Mouse (Mus musculus): ENCODE measurements around the gene Mrps5.

The Mrps5 gene

DNA sequence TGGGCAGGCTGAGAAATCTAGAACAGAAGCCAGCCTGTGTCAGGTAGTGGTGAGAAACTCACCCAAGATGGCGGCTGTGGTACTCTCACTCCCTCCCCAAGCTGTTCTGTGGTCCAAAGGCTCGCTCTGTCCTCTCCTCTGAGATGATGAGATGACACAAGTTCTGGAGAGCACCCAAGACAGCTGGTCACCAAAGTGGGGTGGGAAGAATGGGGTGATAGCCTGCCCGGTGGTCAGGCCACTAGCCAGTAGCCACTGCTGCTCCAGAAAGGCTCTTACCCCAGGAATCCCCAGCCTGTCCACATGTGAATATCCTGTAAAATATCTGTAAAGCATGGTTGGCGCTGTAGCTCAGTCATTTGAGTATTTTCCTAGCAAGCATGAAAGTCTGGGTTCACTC is 25.3 kb downstream of the Mrps5 start:
- DNase-seq (ENCODE audit: low read depth in 2 of 2, low spot score in 2 of 2), result no peak

DNA sequence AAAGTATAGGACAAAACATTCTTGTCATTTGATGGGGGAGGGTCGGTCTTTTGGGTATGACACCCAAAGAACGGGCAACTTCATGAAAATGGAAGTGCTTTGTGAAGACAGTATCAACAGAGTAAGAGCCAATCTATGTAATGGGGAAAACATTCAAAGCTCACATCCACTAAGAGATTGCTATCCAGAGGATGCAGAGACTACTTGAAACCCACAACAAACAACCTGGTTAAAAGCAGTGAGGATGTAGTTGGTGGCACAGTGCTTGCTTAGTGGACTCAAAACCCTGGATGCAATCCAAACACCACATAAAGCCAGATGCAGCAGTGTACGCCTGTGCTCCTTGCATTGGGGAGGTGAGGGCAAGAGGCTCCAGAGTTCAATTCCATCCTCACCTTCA is 32.3 kb downstream of the Mrps5 start:
- peak in 1 of 2 experiments; percentile 21 for DNase-seq (ENCODE audit: low read depth in 2 of 2, low spot score in 2 of 2)

DNA sequence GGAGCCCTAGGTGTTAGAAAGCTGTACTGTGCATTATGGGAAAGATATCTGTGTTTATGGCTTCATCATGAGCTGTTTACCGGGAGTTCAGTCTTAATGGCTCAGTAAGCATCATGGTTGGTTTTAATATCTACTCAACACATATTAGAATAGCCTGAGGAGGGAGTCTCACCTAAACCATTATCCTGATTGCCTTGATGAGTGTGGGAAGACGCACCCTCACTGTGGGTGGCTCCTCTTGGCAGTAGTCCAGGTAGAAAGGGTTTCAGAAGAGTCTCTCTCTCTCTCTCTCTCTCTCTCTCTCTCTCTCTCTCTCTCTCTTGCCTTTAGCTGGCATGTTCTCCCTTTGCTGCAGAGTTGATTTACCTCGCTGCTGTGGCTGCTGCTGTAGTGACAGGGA is 35.0 kb downstream of the Mrps5 start:
- no peak for DNase-seq (ENCODE audit: low read depth in 2 of 2, low spot score in 2 of 2)

DNA sequence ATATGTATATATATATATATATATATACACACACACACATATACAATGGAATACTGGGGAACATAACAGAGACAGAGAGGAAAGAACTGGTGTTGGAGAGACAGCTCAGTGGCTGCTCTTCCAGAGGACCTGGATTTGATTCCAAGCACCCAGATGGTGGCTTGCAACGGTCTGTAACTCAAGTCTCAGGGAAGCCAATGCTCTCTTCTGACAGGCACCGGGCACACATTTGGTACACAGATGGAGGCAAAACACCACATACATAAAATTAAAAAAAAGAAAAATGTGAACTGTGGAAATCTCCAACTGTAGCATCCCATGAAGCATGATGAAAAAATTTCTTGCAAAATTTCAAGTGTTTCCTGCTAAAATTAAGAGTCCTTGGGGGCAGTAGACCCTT is 37.8 kb downstream of the Mrps5 start:
- no peak for DNase-seq (ENCODE audit: low read depth in 2 of 2, low spot score in 2 of 2)

DNA sequence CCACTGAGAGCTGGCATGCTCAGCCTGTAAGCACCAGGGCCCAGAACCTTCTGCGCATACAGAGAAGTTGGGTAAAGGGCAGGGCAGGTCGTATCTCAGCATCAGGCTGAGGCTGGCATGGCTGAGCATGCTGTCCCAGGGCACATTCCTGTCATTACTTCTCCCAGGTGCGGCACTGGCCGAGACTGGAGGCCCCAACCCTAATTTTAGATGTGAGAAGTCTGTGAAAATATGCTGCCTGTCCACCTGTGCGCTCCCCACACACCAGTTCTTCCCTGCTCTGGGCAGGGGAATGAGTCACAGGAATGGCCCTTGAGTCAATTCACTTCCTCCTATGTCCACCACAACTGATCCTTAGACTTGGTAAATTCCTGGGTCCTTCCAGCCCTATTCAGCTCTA is 38.6 kb downstream of the Mrps5 start:
- DNase-seq (ENCODE audit: low read depth in 2 of 2, low spot score in 2 of 2), result no peak

DNA sequence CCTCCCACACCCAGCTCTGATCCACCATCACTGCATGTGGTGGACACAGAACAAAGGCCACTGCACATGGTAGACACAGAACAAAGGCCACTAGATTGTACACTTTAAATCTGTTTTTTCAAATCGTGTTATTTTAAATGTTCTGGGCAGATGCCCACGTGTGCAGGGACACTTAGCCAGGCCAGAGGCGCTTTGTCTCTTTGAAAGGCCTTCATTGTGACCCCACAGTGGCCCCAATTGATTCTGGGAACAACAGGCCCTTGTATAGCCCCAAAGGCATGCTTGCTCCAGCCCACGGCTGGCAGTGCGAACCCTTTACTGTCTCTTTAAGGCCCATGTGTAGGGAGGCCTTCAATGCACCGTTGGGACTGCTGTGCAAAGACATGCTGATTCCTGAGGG is 40.3 kb downstream of the Mrps5 start:
- no peak for DNase-seq (ENCODE audit: low read depth in 2 of 2, low spot score in 2 of 2)

DNA sequence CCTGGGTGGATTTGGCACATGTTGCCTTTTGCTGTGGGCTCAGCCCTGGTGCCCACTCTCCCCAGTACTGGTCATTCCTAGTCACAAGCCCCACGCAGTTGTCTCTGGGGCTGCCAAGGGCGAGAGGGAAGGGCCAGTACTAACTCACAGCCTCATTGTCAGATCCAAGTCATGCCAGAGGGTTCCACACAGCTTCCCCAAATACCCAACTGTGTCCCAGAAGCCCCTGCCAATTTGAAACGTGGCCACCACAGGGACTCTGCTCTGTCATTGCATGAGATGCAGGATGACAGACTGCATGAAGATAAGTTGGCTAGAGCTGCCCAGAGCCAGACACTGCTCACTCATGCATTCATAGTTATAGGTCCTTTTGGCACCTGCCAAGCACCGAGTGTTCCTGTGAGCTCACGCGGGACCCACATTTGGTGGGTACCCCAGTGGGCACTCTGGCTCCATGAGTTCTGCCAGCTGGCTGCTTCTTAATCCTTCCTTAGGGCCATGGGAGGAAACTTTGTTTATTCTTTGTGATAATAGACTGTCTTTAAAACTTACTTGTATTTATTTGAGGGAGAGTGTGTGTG is 41.1 kb downstream of the Mrps5 start:
- DNase-seq (ENCODE audit: low read depth in 2 of 2, low spot score in 2 of 2), result no peak

DNA sequence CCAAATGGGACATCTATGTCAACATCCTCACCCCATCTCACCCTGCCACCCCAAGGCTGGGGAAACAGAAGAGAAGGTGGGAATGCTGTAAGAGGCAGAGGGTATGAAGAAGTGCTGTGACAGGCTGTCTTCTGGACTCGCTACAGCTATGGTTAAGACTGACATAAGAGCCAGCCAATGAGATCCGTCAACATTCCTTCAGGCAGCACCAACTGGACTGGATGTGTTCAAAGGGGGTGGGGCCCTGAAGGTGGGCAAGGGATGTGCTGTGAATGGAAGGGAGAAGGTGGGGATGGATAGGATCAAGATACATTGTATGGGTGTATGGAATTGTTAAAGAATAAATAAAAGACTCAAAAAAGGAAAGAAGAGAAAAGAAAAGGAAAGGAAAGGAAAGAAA is 45.6 kb downstream of the Mrps5 start:
- DNase-seq (ENCODE audit: low read depth in 2 of 2, low spot score in 2 of 2), result no peak

DNA sequence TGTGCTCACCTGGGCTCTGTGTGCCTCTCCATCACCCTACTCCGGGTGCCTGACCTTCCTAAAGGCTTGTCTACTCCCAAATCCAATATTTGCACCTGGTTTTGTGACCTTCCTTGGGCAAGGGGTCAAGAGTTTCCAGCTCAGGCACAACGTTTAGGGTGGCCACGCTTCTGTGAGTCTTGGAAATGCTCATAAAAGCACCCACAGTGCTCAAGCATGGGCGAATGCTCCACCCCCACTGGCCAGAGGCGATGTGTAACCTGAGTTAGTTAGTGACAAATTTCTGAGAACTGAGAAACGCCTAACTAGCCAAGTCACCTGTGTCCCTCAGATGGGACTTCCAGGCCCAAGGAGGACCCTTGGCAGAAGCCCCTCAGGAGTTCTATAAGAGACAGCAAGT is 48.6 kb downstream of the Mrps5 start:
- DNase-seq (ENCODE audit: low read depth in 2 of 2, low spot score in 2 of 2), result no peak

DNA sequence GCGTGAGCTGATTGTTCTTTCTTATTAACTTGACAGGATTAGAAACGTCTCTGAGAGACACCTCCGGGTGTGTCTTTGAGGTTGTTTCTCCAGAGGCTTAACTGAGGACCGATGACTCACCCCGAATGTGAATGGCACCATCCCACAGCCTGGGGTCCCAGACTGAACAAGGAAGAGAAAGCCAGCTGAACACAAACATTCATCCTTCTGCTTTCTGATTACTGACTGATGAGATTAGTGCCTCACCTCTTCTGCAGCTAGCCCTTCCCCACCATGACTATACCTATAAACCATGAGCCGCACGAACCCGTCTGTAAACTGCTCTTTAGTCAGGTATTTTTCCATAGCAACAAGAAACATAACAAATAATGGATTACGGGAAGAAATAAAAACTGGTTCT is 52.0 kb downstream of the Mrps5 start:
- no peak for DNase-seq (ENCODE audit: low read depth in 2 of 2, low spot score in 2 of 2)

DNA sequence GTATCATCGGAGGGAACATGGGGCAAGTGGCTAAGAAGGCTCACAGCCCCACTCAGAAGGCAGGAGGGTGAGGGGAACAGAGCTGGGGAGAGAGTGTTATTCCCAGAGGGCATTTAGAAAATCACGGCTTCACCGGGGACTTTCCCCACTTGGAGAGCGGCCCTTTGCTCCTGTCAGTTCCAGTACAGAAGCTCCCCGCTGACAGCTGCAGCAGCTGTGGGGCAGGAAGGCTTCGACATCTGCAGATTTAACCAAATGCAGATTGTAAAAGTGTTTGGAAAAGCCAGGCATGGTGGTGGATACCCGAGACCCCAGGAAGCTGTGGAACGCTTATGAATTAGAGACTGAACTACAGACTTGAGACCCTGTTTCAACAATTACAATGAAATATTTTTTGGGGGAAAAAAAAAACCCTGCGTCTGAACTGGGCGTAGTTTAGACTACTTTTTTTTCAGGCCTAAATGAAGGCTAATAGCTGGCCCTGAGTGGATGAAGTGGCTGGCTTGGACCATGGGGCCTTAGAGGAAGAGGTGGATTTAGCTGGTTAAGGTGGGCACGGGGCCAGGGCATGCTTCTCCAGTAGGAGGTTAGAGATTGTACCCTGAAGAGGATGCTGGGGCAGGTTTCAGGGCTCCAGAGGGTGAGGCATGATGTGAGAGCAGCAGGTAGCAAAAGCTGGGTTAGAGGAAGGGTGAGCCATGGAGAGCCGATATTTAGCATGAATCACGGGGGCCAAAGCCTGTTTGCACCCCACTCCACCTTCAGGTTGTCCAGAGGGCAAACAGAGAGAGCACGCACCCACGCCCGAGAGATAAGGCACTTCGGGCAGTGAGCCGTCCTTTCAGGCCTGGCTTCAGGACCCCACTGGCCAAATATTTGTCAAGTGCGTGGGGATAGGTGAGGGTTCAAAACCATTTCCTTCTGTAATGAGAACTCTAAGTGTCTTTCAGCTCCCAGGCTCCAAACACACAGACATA is 57.0 kb downstream of the Mrps5 start:
- DNase-seq (ENCODE audit: low read depth in 2 of 2, low spot score in 2 of 2), result no peak

DNA sequence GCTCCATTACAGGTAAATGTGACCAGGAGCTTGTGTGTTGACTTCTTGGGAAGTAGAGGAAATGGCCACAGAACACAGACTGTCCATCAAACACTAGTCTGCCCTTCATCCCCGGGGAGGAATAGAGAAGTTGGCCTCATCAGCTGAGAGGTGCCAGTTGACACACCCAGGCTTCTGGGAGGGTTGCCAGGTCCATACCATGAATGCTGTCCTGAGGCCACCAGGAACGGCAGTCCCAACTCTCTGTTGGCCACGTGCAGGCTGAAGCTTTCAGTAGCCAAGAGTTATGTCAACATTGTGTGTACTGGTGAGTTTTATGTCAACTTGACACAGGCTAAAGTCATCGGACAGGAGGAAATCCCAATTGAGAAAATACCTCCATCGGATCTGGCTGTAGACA is 59.9 kb downstream of the Mrps5 start:
- no peak for DNase-seq (ENCODE audit: low read depth in 2 of 2, low spot score in 2 of 2)

DNA sequence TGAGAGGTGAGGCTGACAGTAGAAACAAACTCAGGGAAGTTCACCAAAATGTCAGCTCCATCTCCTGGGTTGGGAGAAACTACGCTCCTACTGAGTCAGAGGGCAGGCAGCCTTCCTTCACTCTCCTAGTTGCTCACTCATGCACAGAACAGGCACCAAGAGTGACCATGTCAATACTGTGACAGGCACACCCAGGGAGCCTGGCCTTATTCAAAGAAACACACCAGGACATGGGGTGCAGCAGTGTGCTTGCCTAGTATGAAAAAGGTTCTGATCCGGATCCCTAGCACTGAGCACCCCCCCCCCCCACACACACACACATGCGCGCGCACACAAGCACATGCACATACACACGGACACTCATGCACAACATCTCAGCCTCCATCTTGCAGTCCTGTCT is 61.1 kb downstream of the Mrps5 start:
- no peak for DNase-seq (ENCODE audit: low read depth in 2 of 2, low spot score in 2 of 2)

DNA sequence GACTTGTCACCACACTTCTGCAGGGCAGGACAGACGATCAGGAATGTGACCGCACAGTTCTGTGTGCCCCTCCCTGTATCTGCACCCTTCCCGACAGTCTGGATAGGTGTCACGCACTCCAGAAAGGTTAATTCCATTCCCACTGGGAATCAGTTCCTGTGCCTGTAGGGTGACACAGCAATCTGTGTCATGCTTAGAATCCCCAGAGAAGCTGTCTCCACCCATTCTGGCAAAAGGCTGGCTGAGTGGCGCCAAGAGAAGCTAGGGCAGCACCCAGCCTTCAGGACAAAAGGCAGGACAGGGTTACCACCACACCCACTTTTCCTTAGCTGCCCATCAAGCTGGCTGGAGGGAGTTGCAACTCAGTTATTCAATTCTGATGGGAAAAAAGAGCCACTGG is 62.9 kb downstream of the Mrps5 start:
- no peak for DNase-seq (ENCODE audit: low read depth in 2 of 2, low spot score in 2 of 2)

DNA sequence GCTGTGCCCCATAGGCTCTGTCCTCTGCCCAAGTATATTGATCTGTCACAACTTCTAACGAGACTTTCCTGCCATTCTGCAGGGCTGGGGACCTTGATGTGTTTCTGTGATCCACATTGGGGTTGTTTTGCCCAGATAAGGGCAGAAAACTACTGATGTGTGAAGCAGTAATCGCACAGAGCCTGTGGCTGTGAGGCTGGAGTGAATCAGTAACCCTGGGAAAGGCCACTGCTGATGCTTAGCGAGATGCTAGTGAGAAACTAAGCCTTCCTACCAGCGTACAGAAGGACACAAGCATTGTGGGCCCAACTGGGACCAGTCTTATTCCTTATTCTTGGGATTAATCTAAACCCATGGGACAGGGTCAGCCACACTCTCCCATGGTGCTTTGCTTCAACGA is 64.6 kb downstream of the Mrps5 start:
- no peak for DNase-seq (ENCODE audit: low read depth in 2 of 2, low spot score in 2 of 2)

DNA sequence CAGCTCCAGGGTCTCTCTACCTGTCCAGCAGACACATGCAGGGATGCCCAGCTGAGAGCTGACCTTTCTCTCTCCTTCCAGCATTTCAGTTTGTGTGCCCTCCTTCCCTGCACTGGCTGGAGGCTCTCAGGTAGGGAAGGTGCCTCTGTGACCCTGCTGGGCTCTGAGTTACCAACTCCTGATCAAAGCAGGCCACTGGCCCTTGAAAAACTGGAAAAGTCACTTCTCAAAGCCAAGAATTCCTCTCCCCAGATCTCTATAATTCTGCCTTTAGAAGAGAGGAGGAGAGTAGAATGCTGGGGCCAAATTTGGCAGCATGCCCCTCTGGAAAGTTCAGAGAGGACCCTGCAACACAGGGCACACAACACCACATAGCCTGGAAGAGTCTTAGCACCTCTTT is 65.3 kb downstream of the Mrps5 start:
- DNase-seq (ENCODE audit: low read depth in 2 of 2, low spot score in 2 of 2), result no peak

DNA sequence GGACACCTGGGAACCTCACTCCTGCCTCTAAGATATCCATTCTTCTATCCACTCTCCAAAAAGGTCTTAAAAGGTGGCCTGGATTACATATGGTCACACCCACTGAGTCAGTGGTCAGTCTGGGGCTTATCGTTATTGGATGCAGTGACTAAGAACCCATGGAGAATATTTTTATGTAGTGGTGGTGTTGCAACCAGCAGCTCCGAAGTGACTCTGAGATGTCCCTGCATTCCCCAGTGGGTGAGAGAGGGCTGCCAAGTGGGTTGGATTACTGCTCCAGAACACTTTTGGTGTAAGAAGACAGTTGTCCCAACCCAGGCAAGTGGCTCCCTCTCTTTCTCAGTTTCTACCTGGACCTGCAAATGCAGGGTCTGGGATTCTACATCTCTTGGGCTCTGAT is 65.8 kb downstream of the Mrps5 start:
- DNase-seq (ENCODE audit: low read depth in 2 of 2, low spot score in 2 of 2), result no peak

DNA sequence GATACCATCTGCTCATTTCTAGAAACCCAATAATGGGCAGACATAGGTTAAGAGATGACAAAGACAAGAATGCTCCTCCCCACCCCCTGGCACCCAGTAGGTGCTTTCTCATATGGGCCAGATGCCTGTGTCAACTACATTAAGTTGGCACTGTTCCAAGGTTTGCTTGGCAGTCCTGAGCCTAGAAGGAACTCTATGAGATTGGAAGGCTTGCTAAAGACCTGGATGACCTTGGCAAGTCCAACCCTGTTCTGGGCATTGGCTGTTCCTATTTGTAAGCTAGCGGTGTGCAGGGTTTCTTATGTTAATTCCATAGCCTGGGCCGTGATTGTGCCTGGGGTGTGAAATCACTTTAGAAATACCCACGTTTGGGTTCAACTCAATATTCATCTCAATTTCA is 67.8 kb downstream of the Mrps5 start:
- no peak for DNase-seq (ENCODE audit: low read depth in 2 of 2, low spot score in 2 of 2)

DNA sequence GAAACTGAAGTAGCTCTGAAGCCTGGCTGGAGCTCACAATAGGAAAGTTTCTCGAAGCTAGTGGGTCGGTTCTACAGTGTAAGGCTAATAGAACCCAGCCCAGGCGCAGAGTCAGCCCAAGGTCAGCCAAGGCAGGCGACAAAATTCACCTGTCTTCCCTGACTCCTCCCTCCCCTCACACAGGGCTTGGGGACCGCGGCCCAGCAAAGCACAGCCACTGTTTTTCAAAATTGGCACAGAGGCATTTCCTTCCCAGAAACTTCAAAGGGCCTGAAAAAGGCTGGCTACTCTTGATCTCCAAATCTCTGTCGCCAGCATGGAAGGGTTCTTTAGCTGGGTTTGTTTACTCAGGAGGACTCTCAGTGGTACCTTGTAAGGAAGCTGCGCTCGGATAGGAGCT is 68.4 kb downstream of the Mrps5 start:
- DNase-seq (ENCODE audit: low read depth in 2 of 2, low spot score in 2 of 2), result no peak

DNA sequence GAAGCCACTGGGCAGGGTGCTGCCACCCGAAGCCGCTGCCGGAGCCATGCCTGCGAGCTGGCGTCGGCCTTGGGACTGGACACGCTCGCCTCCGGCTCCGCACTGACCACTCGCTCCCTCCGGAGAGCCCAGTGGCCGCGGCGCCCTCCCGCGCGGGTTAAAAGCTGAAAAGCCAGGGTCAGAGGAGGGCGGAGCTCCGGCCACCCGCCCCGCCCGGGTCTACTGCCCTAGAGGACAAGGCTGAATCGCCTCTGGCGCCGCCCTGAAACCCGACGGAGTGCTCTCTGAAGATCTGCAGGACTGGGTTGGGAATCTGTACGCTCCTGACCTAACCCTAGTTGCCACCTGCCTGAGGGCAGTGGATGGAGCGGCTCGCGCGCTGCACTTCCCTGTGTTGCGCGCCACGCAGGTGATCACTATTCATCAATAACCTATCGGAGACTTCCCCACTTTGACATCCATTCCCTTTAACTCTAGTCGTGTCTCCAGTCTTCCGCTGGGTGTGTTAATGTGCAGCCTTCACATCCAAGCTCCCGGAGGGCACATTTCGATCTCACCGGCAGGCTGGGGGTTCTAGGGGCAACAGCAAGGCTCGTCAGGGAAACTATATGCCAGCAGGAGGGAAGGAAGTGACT is 69.2 kb downstream of the Mrps5 start, which contains the start of gene Mal:
TSS of gene Mal (minus strand) at position 610 of the 635 bp plus-strand sequence.
- DNase-seq (ENCODE audit: low read depth in 2 of 2, low spot score in 2 of 2), result no peak
